Mouse (Mus musculus): ENCODE measurements around the gene Gramd1a. TPM values are rescaled to one million over a fixed set of nuclear protein-coding genes. Genes with fewer than 3 reads are reported as not detected.

Gene Gramd1a
- total RNA-seq, 2 experiments from 2014 or later: 42.8 to 45.8 TPM

- no peak for DNase-seq (ENCODE audit: low spot score in 2 of 2)
Measured at GRCm38 (mm10) chr7:31124381-31124780, 31.3 kb downstream of the Gramd1a start.

GRCm38 (mm10) chr7:31123697-31124096 is 32.0 kb downstream of the Gramd1a start:
- DNase-seq (ENCODE audit: low spot score in 2 of 2): no peak

GRCm38 (mm10) chr7:31122641-31123631 is 32.8 kb downstream of the Gramd1a start:
- DNase-seq (ENCODE audit: low spot score in 2 of 2): no peak

GRCm38 (mm10) chr7:31119556-31119955 is 36.1 kb downstream of the Gramd1a start:
- no peak for DNase-seq (ENCODE audit: low spot score in 2 of 2)

DNA sequence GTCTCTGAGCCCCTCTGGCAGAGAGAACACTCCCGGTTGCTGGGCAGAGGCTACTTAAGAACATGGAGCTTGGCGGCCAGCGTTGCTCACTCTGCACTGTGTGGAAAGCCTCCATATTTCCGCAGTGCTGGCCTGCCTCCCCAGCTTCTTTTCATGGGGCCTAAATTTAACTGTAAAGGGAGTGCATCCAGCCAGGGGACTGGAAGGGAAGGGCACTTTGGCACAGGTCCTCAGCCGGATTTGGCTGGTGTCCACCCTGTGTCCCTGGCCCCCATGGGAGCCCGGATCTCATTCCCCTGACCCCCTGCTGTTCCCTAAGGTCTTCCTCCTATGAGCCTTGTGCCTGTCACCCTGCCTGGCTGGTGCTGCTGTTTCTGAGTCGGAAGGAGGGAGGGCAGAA is 37.2 kb downstream of the Gramd1a start:
- peak in 1 of 2 experiments; percentile 31 for DNase-seq (ENCODE audit: low spot score in 2 of 2)

DNA sequence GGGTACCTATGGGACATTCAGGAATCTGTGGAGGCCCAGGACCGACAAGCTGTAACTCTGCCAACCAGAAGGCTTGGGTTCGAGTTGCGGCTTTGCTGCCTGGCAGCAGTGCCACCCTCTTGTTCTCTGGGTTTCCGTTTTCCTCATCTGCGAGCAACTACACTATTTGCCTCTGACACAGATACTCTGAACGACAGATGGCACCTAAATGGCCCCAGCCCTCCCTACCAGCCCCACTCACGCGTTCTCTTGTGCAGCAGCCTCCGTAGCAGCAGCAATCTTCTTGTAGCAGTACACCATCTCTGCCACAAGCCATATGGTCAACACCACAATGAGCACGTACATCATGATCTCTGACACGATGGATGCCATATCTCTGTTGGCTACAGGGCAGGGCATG is 38.2 kb downstream of the Gramd1a start:
- no peak for DNase-seq (ENCODE audit: low spot score in 2 of 2)

- DNase-seq (ENCODE audit: low spot score in 2 of 2): no peak
Measured at GRCm38 (mm10) chr7:31116721-31117145, 39.0 kb downstream of the Gramd1a start.

GRCm38 (mm10) chr7:31115587-31116043 is 40.1 kb downstream of the Gramd1a start:
- peak in 1 of 2 experiments; percentile 41 for DNase-seq (ENCODE audit: low spot score in 2 of 2)

DNA sequence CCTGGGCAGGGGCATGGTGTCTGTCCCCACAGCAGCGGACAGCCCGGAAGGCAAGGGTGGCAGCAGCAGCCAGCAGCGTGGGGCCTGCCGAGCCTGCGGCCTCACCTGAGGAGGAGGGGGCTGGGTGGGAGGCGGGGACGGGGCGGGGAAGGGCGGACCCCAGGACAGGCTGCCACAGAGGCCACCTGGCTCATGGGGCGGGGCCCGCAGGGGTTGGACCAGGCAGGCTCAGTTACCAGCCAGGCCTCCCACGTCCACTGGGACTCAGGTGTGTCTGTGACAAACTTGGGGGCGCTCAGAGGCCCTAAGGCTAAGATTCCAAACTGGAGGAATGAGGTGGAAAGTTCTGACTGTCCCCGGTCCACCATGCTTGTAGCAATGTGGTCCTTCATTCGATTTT is 40.5 kb downstream of the Gramd1a start, which contains the start of gene Hpn:
Hpn (minus strand) TSS at position 109 of the 400 bp plus-strand sequence.
- no peak for DNase-seq (ENCODE audit: low spot score in 2 of 2)

GRCm38 (mm10) chr7:31114646-31115045 is 41.0 kb downstream of the Gramd1a start:
- DNase-seq (ENCODE audit: low spot score in 2 of 2): no peak

DNA sequence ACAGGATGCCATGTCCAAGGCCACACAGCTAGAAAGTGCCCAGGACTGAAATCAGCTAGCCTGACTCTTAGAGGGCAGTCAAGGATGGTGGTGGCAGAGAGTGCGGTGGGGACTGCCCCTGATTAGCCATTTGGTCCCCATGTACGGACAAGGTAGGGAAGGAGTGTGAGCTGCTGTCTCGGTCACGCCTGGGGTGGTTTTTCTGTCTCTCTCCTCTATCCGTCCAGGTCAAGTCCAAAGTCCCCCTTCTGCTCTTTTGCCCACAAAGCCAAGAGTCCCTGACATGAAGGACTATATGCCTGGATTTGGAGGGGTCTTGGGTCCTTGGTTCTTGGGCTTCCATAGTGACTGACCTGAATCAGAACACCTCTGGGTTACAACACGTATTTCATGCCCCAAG is 41.9 kb downstream of the Gramd1a start:
- no peak for DNase-seq (ENCODE audit: low spot score in 2 of 2)

DNA sequence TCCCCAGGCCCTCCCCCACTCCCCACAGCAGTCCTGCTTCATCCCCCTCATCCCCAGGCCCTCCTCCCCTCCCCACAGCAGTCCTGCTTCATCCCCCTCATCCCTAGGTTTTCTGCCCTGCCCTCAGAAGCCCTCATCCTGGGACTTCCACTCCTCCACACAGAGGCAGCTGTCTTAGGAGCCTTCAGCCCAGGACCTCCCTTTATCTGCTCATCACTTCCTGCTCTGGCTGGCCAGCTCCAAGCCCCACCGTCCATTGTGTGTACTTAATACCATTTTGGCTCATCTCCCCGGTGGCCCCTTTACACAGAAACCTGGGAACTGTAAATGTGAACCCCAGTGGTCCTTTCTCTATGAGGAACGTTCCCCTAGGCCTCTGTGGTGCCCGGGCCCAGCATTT is 43.7 kb downstream of the Gramd1a start:
- no peak for DNase-seq (ENCODE audit: low spot score in 2 of 2)

DNA sequence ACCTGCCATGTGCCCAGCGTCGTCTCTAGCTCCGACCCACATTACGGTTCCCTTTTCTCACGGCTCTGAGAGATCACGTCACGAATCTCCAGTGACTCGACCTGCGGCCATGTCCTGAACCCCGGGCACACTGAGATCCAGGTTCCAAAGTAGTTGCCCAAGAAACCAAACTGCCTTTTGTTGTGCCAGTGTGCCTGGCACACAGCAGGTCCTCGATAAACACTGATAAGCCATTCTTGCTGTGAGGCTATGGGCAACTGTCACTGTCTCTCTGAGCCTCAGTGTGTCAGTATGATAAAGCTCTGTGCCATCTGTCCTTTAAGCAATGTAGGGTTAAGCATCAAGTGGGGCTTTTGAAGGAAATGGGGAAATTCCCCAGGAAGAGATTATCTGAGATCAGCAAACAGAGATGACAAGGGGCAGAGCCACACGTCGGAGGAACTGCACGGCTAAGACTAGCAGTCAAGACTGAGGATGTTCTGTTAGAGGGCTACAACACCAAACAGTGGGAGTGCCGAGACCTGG is 44.8 kb downstream of the Gramd1a start:
- no peak for DNase-seq (ENCODE audit: low spot score in 2 of 2)

DNA sequence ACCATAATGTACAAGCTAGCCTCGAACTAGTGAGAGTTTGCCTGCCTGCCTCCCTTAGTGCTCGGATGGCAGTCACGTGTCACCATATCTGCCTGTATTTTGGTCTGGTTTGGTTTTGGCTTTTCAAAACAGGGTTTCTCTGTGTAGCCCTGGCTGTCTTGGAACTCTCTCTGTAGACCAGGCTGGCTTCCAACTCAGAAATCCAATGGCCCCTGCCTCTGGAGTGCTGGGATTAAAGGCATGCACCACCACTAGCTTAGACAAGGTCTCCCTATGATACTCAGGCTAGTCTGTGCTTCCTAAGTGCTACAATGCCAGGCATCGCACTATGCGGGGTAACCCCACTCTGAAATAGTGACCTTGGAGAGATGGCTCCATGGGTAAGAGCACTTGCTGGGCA is 45.9 kb downstream of the Gramd1a start:
- no peak for DNase-seq (ENCODE audit: low spot score in 2 of 2)

DNA sequence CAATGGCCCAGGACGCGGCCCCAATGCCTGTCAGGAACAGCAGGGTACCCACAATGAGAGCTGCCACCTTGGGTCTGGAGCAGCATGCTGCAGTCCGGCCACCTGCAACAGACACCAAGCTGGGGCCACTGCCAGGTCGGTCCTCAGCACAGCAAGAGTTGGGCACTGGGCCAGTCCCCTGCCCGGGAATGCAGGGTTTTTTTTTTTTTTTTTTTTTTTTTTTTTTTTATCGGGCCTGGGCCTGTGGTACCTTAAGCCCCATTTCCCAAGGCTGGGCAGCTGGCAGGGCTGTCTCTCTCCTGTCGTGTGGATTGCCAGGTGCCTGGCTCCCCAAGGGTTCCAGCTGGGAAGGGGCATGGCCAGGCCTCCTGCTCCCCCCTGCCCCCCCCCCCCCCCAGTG is 46.6 kb downstream of the Gramd1a start:
- DNase-seq (ENCODE audit: low spot score in 2 of 2): peak in 1 of 2 experiments; percentile 33

- DNase-seq (ENCODE audit: low spot score in 2 of 2): no peak
Measured at GRCm38 (mm10) chr7:31107781-31108180, 47.9 kb downstream of the Gramd1a start.

DNA sequence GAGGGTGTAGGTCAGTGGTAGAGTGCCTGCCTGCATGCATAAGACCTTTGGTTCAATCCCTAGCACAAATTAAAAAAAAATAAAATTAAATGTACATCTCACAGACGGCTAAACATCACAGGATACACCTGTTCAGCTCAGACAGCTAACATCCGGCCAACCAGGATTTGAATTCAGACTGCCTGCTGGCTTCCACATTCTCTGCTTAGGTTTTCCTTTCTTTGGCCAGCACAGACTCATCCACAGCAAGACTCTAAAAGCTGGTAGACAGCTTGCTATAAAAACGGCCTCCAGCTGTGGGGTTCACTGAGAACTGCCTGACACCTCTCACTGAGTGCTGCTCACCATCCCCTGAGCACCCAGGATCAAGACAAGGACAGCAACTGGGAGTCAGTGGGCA is 49.5 kb downstream of the Gramd1a start:
- DNase-seq (ENCODE audit: low spot score in 2 of 2): no peak

GRCm38 (mm10) chr7:31105061-31105768 is 50.5 kb downstream of the Gramd1a start:
- DNase-seq (ENCODE audit: low spot score in 2 of 2): peak; percentile 50 to 68

DNA sequence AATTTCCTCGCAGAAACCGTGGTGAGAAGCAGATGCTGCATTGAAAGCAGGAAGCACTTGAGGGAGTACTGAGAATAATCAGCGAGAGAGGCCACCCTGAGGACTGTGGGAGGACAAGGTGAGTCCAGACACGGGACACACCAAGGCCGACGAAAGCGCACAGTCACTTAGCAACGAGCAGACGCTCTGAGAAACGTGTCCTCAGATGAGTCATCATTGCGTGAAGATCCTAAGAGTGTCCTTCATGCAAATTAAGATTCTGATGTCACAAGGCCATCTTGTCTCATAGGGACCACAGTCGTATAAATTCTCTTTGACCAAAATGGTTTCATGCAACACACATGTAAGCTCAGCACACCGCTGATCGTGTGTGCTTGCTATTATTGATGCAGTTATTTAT is 54.9 kb downstream of the Gramd1a start:
- DNase-seq (ENCODE audit: low spot score in 2 of 2): no peak

DNA sequence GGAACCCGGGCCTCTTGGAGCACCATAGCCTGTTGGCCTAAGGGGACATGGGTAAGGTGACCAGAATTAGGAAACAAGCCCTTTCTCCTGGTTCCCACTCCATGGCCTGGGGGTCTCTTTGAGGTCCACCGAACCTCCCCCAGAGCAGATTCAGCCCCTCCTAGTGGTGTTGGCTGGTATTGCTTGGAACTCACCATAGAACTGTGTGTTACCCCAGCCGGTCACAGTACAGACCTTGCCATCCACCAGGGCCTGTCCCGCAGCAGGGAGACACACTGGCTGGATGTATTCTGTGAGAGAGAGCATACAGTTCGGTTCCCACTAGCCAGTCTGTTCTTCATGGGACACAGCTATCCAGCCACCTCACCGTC is 56.1 kb downstream of the Gramd1a start:
- no peak for DNase-seq (ENCODE audit: low spot score in 2 of 2)

- no peak for DNase-seq (ENCODE audit: low spot score in 2 of 2)
Measured at GRCm38 (mm10) chr7:31098697-31099611, 56.7 kb downstream of the Gramd1a start.
